Mouse (Mus musculus) heart, adult 10 weeks (tissue): ENCODE results near the gene Olfr283. TPM values are rescaled to one million over a fixed set of nuclear protein-coding genes. Genes with fewer than 3 reads are reported as not detected.

Experiments used
- polyA plus RNA-seq: library from polyadenylated mRNA; stranded (reverse); fragments of 350-450 nt; fragmentation: Illumina TruSeq; extraction: RNeasy Lipid Tissue Mini Kit (QIAGEN cat#74804); gene quantifications from one replicate; pipeline ENCODE4 v1.2.3, GENCODE M21; 2014; ENCODE audit warnings: low read depth, low replicate concordance

The Olfr283 gene
- polyA plus RNA-seq: not detected

DNA sequence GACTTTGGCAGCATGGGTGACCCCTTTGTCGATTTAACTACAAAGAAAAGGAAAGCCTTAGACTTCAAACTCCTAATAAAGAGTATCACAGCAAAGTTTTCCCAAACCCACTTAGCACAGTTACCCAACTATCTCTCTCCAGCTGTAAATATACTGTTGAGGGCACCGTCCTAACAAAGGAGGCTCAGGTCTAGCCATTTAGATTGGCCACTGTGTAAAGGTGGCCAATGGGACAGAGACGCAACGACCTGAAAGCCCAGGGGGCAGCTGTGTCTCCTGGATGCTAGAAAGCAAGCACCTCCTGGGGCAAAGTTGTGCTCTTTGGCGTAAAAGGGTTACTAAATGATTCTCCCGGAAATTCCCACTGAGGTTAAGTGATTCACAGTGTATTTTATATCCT is at the start of gene Olfr283:
Gene Olfr283, minus strand, starts transcription at position 101 of the 400 bp plus-strand sequence.

GRCm38 (mm10) chr15:98340887-98341286 is 39.9 kb downstream of the Olfr283 start, which contains the start of gene Olfr284:
Gene Olfr284, minus strand, starts transcription at chr15:98340987.

Other genes with a start within 250 kb of the Olfr283 start
- 96.2 TPM for gene Asb8, start 215.3 kb downstream of the Olfr283 start, polyA plus RNA-seq
- gene Ccdc184, start 213.8 kb downstream of the Olfr283 start, polyA plus RNA-seq: 0.42 TPM
- not detected for gene Olfr288, start 185.4 kb downstream of the Olfr283 start, polyA plus RNA-seq
- not detected for gene Gm44579, start 160.0 kb downstream of the Olfr283 start, polyA plus RNA-seq
- gene Olfr287, start 159.9 kb downstream of the Olfr283 start, polyA plus RNA-seq: not detected
- not detected for gene Olfr286, start 146.5 kb downstream of the Olfr283 start, polyA plus RNA-seq
- gene H1fnt, start 123.7 kb downstream of the Olfr283 start, polyA plus RNA-seq: not detected
- 5.4 TPM for gene Zfp641, start 84.8 kb downstream of the Olfr283 start, polyA plus RNA-seq
- not detected for gene Olfr285, start 63.6 kb downstream of the Olfr283 start, polyA plus RNA-seq
- not detected for gene Olfr284, start 40.0 kb downstream of the Olfr283 start, polyA plus RNA-seq
- not detected for gene Olfr282, start 50.3 kb upstream of the Olfr283 start, polyA plus RNA-seq
- gene Olfr281, start 71.6 kb upstream of the Olfr283 start, polyA plus RNA-seq: not detected
- gene OR5BS1P, start 89.0 kb upstream of the Olfr283 start, polyA plus RNA-seq: not detected
- not detected for gene Lalba, start 101.8 kb upstream of the Olfr283 start, polyA plus RNA-seq
- gene Olfr279, start 111.5 kb upstream of the Olfr283 start, polyA plus RNA-seq: not detected
- gene Kansl2, start 153.3 kb upstream of the Olfr283 start, polyA plus RNA-seq: 63.5 TPM
- 17.2 TPM for gene Ccnt1, start 190.0 kb upstream of the Olfr283 start, polyA plus RNA-seq
- gene 4930415O20Rik, start 190.1 kb upstream of the Olfr283 start, polyA plus RNA-seq: not detected
- 171 TPM for gene Adcy6, start 229.1 kb upstream of the Olfr283 start, polyA plus RNA-seq
- gene Cacnb3, start 249.9 kb upstream of the Olfr283 start, polyA plus RNA-seq: 4.8 TPM